Mouse (Mus musculus) heart, embryonic 12.5 days (tissue): ENCODE data around the gene Prkn. TPM values are rescaled to one million over a fixed set of nuclear protein-coding genes. Genes with fewer than 3 reads are reported as not detected.

ENCODE experiments used
- ATAC-seq: fragments of 200-750 bp; cut with Nextera tagmentation; 2 replicates; pipeline ENCODE4 v1.8.0; 2017; ENCODE audit warnings: moderate TSS enrichment, moderate library complexity; ENCODE audit not compliant: insufficient number of reproducible peaks, low FRiP score
- H3K27ac ChIP-seq: fragments of 300-500 bp; sonication (generic); 2 replicates; pipeline ENCODE4 v1.5.1; 2016; ENCODE audit warnings: mild to moderate bottlenecking, moderate library complexity; ENCODE audit not compliant: poor library complexity, severe bottlenecking
- H3K27me3 ChIP-seq: fragments of 300-500 bp; sonication (generic); replicated peaks from 2 replicates; pipeline ENCODE4 v1.6.1; 2016; ENCODE audit warnings: mild to moderate bottlenecking, moderate library complexity
- H3K36me3 ChIP-seq: fragments of 300-500 bp; sonication (generic); 2 replicates; pipeline ENCODE4 v1.6.1; 2016; ENCODE audit warnings: mild to moderate bottlenecking, moderate library complexity
- H3K4me1 ChIP-seq: fragments of 300-500 bp; sonication (generic); replicated peaks from 2 replicates; pipeline ENCODE4 v1.6.1; 2016; ENCODE audit warnings: mild to moderate bottlenecking
- H3K4me2 ChIP-seq: fragments of 300-500 bp; sonication (generic); 2 replicates; pipeline ENCODE4 v1.6.1; 2016; ENCODE audit warnings: mild to moderate bottlenecking, moderate library complexity
- H3K4me3 ChIP-seq: fragments of 300-500 bp; sonication (generic); 2 replicates; pipeline ENCODE4 v1.5.1; 2016; ENCODE audit warnings: mild to moderate bottlenecking
- H3K9ac ChIP-seq: fragments of 300-500 bp; sonication (generic); 2 replicates; pipeline ENCODE4 v1.6.1; 2016; ENCODE audit warnings: mild to moderate bottlenecking, moderate library complexity
- H3K9me3 ChIP-seq: fragments of 300-500 bp; sonication (generic); replicated peaks from 2 replicates; pipeline ENCODE4 v1.6.1; 2016; ENCODE audit warnings: mild to moderate bottlenecking, moderate library complexity
- WGBS: fragments of 180-500 bp; shearing (Covaris S2); methylation state at CpG from one replicate; pipeline ENCODE4 v1.1.7; 2016; 5-methylcytosine and 5-hydroxymethylcytosine counted together
- polyA plus RNA-seq: library from polyadenylated mRNA; unstranded; fragments of >200 nt; fragmentation: Nextera tagmentation; extraction: Ambion mirVana; gene quantifications from 2 replicates; pipeline ENCODE4 v1.2.1, GENCODE M21; 2016

Gene Prkn
- polyA plus RNA-seq, 1 experiment from 2014 or later = 1.5 TPM

DNA sequence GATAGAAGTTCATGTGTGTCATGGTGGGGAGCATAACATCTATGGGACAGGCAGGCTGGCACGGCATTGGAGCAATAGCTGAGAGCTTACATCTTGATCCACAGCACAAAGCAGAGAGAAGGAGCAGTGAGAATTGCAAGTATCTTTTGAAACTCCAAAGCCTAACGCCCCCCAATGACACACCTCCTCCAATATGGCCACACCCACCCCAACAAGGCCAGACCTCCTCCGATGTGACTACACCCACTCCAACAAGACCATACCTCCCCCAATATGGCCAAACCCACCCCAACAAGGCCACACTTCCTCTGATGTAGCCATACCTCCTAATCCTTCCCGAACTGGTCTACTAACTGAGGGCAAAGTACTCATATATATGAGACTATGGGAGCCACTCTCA is 1004.3 kb downstream of the Prkn start:
- WGBS = 89% methylated on average over 4 of the region's 4 CpGs
- Histone ChIP-seq H3K27me3 (no peaks in the 10 kb centered on the region), H3K9me3 (no peaks in the 10 kb centered on the region), H3K36me3 (no peaks in the 10 kb centered on the region), H3K27ac (no peak overlapping the region), H3K4me2 (no peak overlapping the region), H3K4me3 (no peak overlapping the region), H3K9ac (no peak overlapping the region), H3K4me1 (no peaks in the 10 kb centered on the region)
- ATAC-seq = no peak

DNA sequence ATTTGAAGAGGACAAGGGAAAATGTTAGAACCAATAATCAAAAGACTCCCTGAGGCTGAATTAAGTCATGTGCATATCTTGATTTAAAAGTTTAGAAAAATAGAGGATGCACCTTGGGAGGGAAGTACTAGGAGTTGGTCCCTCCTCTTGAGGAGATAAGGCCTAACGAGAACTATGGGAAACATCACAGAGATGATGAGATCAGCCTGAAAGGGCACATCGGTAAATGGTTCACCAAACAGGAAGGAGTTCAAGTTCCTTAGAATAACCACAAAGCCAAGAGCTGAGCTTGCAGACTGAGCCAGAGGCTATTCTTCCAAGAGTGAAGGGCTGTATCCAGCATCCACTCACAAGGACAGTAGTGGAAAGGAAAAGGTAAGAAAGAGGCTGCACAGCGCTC is 1004.8 kb downstream of the Prkn start:
- Histone ChIP-seq H3K4me2 (no peak overlapping the region), H3K36me3 (no peaks in the 10 kb centered on the region), H3K9ac (no peak overlapping the region), H3K9me3 (no peaks in the 10 kb centered on the region), H3K4me3 (no peak overlapping the region), H3K4me1 (no peaks in the 10 kb centered on the region), H3K27ac (no peak overlapping the region), H3K27me3 (no peaks in the 10 kb centered on the region)
- 57% methylated on average over 3 of the region's 3 CpGs for WGBS
- ATAC-seq = no peak

DNA sequence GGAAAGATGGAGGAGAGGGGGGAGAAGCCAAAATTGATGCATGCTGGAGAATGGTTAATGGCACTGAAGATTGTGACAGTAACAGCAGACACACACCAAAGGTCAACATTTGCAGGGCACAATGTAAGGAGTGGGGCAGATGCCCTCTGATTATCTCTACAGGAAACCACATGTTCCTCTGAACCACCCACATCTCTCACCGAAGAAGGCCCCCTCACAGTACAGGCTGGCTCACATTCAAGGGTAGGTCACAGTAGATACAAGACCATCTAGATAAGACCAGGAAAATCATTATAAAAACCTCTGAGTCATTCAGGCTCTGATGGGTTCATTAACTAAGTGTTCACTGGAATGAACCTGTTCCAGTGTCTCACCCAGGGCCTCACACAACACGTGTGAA is 1005.3 kb downstream of the Prkn start:
- ATAC-seq = no peak
- Histone ChIP-seq H3K4me1 (no peaks in the 10 kb centered on the region), H3K27me3 (no peaks in the 10 kb centered on the region), H3K27ac (no peak overlapping the region), H3K9ac (no peak overlapping the region), H3K9me3 (no peaks in the 10 kb centered on the region), H3K36me3 (no peaks in the 10 kb centered on the region), H3K4me3 (no peak overlapping the region), H3K4me2 (no peak overlapping the region)
- 53% methylated on average over 2 of the region's 2 CpGs for WGBS

DNA sequence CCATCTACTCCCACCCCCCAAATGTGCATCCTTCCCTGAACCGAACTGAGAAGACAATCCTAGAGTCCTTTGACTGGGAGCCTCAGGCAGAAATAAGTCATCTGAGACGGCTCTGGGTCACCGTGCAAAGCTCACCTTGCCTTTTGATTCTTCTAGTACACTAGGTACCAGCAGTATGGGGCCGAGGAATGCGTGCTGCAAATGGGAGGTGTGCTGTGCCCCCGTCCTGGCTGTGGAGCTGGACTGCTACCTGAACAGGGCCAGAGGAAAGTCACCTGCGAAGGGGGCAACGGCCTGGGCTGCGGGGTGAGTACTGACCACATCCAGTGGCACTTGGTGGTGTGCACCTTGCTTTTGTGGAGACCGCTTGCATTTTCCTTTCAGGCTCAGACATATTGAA is 1014.4 kb downstream of the Prkn start:
- 84% methylated on average over 10 of the region's 10 CpGs for WGBS

DNA sequence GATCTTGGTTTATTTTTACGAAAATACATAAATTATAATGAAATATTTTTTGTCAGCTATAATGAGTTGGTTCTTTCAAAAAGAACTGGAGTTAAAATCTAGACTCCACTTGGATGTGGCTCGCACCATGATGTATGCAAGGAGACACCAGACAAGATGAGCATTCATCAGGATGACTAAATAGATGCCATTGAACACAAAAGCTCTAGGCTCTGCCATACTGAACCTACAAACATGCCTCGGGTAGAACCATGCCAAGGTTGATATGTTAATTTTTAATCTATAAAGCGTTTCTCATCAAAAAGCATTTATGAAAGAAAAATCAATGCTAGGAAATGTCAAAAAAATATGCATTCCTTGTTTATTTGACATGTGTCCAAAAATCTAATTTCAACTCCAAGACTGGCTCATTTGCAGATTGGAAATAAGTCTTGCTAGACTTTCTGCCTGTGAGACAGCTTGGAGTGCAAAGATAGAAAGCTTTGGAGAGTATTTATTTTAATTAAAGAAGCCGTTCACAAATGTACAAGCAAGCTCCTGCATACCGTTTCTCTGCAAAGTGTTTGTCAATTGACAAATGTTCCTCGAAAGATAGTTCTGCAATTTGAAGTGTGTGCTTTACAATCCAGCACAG is 1018.7 kb downstream of the Prkn start:
- Histone ChIP-seq H3K4me1 (no peaks in the 10 kb centered on the region), H3K9me3 (no peaks in the 10 kb centered on the region), H3K4me3 (no peak overlapping the region), H3K9ac (no peak overlapping the region), H3K36me3 (no peaks in the 10 kb centered on the region), H3K27ac (no peak overlapping the region), H3K4me2 (no peak overlapping the region), H3K27me3 (no peaks in the 10 kb centered on the region)
- WGBS = 76% methylated on average over 7 of the region's 7 CpGs
- ATAC-seq = no peak

More for the DNA sequence above, 1014.4 kb downstream of the Prkn start:
- H3K36me3 ChIP-seq = no peaks in the 10 kb centered on the region
- no peak overlapping the region for H3K4me3 ChIP-seq
- no peaks in the 10 kb centered on the region for H3K4me1 ChIP-seq
- no peak overlapping the region for H3K27ac ChIP-seq
- no peak for ATAC-seq
- no peaks in the 10 kb centered on the region for H3K27me3 ChIP-seq
- no peak overlapping the region for H3K4me2 ChIP-seq
- H3K9me3 ChIP-seq = 0 out of 2 replicates have a peak, but pooled peaks cover 3% of the 10 kb centered on the region
- no peak overlapping the region for H3K9ac ChIP-seq

DNA sequence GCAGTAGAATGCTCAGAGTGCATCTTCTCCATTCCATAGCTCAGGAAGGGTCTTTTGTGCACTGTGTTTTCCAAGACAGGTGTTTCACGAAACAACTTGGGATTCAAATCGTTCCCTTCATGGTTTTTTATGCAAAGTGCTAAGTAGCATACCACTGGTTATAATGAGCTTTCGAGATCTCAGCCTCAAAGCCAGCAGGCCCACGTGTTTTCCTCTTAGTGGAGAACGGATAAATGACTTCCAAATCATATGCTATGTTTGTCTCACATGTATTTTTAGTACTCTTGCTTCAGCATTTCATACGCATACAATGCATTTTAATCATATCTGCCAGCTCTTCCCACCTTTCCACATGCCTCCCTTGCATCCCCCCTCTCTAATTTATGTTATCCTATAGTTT is 1021.0 kb downstream of the Prkn start:
- Histone ChIP-seq H3K4me1 (no peaks in the 10 kb centered on the region), H3K27me3 (no peaks in the 10 kb centered on the region), H3K4me3 (no peak overlapping the region), H3K27ac (no peak overlapping the region), H3K4me2 (no peak overlapping the region), H3K9ac (no peak overlapping the region), H3K9me3 (no peaks in the 10 kb centered on the region), H3K36me3 (no peaks in the 10 kb centered on the region)
- no peak for ATAC-seq
- 80% methylated on average over 6 of the region's 6 CpGs for WGBS

DNA sequence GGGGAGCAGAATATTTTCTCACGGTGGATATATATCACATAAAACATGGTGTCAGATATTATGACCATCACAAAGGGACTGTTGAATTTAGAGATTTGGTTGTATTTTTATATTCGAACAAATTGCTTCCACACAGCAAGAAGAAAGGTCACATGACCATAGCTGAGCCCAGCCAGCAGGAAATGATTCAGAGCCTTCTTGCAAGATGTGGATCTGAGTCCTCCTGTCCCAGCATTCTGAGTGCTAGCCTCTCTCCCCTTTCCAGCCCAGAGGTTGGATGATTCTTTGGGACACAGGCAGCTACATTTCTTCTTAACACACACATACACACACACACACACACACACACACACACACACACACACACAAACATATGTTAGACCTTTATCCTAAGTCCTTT is 1022.2 kb downstream of the Prkn start:
- no peaks in the 10 kb centered on the region for H3K9me3 ChIP-seq
- no peaks in the 10 kb centered on the region for H3K36me3 ChIP-seq
- H3K9ac ChIP-seq = no peak overlapping the region
- H3K27me3 ChIP-seq = no peaks in the 10 kb centered on the region
- ATAC-seq = no peak
- 71% methylated on average over 2 of the region's 2 CpGs for WGBS
- 0 out of 2 replicates have a peak, but pooled peaks cover 4% of the 10 kb centered on the region for H3K4me1 ChIP-seq
- no peak overlapping the region for H3K4me3 ChIP-seq
- no peak overlapping the region for H3K4me2 ChIP-seq
- H3K27ac ChIP-seq = no peak overlapping the region

DNA sequence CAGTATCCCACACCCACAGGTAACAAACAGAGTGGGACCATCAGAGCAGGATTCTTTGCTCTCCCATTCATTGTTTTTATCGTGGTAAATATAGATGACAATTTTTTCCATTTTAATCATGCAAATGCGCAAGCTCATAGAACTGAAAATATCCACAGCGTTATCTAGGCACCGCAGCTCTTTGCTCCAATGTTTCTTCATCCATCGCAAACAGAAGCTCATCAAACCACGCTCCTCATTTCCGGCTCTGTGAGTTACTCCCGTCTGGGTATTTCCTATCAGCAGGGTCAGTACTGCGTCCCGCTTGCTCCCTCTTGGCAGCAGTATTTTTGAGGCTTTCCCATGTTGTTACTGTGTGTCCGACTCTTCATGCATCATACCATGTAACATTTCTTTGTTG is 1022.8 kb downstream of the Prkn start:
- Histone ChIP-seq H3K27ac (no peak overlapping the region), H3K4me3 (no peak overlapping the region), H3K9me3 (no peaks in the 10 kb centered on the region), H3K27me3 (no peaks in the 10 kb centered on the region), H3K36me3 (no peaks in the 10 kb centered on the region), H3K9ac (no peak overlapping the region), H3K4me2 (no peak overlapping the region), H3K4me1 (0 out of 2 replicates have a peak, but pooled peaks cover 9% of the 10 kb centered on the region)
- ATAC-seq = no peak
- 85% methylated on average over 11 of the region's 11 CpGs for WGBS

DNA sequence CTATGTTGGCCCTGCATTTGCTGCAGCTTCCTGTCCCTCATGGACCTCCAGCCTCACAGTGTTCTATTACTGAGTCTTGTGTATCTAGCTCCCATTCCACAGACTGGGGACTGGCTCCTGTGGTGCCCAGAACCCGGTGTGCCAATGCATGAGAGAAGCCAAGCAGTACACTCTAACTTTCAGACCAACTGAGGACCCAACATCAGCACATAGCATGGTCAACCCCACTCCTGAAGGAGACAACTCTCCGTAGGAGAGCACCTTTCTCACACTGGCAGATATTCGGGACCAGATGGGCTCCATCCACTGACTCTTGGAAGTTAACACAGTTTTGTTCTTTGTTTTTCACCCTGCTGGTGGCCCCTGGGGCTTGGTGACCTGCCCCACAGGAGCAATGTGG is 1026.0 kb downstream of the Prkn start:
- no peak overlapping the region for H3K4me3 ChIP-seq
- H3K4me2 ChIP-seq = no peak overlapping the region
- no peaks in the 10 kb centered on the region for H3K27me3 ChIP-seq
- ATAC-seq = no peak
- H3K9ac ChIP-seq = no peak overlapping the region
- H3K4me1 ChIP-seq = 0 out of 2 replicates have a peak, but pooled peaks cover 9% of the 10 kb centered on the region
- WGBS = 76% methylated on average over 3 of the region's 3 CpGs
- no peaks in the 10 kb centered on the region for H3K9me3 ChIP-seq
- no peaks in the 10 kb centered on the region for H3K36me3 ChIP-seq
- H3K27ac ChIP-seq = no peak overlapping the region

DNA sequence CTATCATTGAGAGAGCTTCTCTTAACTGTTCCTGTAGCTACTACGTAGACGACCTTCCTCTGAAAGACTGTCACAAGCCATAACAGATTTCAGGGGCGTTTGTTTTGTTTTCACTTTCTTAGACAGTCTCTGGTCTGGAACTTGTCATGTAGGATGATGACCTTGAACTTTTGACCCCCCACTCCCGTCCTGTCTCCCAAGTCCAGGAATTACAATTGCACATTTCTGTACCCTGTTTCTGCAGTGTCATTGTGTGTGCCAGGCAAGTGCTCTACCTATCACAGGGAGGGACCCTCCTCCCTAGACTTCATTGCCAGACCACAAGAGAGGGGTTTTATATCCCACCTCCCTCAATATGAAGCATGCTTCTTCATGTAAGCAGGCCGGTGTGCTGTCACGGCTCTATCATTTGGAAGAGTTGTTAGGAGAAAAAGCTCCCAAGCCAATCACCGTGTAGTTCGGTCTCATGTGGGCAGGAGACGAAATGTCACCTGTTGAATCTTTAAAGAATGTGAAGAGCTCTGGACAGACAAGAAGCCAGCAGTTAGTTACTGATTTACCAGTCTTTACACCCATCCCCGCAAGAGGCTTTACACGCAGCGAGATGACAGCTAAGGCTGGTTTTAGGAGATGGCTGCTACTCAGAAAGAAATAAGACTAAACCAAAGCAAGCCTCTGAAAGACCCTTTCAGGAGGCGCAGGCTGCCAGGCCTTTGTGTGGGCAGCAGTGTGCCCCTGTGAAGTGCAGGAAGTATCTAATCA is 1027.3 kb downstream of the Prkn start:
- no peak overlapping the region for H3K4me2 ChIP-seq
- H3K9me3 ChIP-seq = no peaks in the 10 kb centered on the region
- no peak overlapping the region for H3K4me3 ChIP-seq
- 51% methylated on average over 13 of the region's 13 CpGs for WGBS
- ATAC-seq = no peak
- no peaks in the 10 kb centered on the region for H3K36me3 ChIP-seq
- no peak overlapping the region for H3K27ac ChIP-seq
- H3K4me1 ChIP-seq = 0 out of 2 replicates have a peak, but pooled peaks cover 9% of the 10 kb centered on the region
- no peak overlapping the region for H3K9ac ChIP-seq
- H3K27me3 ChIP-seq = no peaks in the 10 kb centered on the region

DNA sequence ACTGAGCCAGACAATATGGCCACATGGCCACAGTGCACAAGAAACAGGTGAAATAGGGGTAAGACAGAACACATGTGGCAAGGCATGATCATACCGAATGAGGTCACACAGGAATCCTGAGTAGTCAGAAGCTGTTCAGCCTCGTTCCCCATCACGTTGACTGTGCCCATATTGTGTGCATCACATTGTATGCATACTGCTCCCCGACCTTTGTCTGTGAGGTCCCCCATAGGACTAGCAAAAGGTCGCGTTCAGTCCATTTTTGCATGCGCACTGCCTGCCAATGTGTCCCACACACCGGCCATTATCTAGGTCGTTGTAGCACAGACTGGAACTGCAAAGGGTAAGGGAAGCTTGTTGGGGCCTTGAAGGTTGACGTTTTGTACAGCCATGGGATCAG is 1030.4 kb downstream of the Prkn start:
- Histone ChIP-seq H3K4me1 (0 out of 2 replicates have a peak, but pooled peaks cover 9% of the 10 kb centered on the region), H3K9ac (no peak overlapping the region), H3K9me3 (no peaks in the 10 kb centered on the region), H3K4me3 (no peak overlapping the region), H3K27ac (no peak overlapping the region), H3K4me2 (no peak overlapping the region), H3K36me3 (no peaks in the 10 kb centered on the region), H3K27me3 (no peaks in the 10 kb centered on the region)
- no peak for ATAC-seq
- WGBS = 81% methylated on average over 10 of the region's 10 CpGs
